Mouse (Mus musculus): ENCODE results near the gene Ankrd9. TPM values are rescaled to one million over a fixed set of nuclear protein-coding genes. Genes with fewer than 3 reads are reported as not detected.

Gene Ankrd9
- total RNA-seq, 2 experiments from 2014 or later = 8.4 to 18.3 TPM

Other genes with a start within 250 kb of the Ankrd9 start
- 32.3 and 35.3 TPM in 2 replicates for gene Wdr20, start 241.1 kb downstream of the Ankrd9 start, total RNA-seq (2015; ENCODE audit: low replicate concordance)
- gene Wdr20, start 241.1 kb downstream of the Ankrd9 start, total RNA-seq (2017; ENCODE audit: low replicate concordance) = 43.7 and 56.5 TPM in 2 replicates
- gene Mok, start 138.1 kb downstream of the Ankrd9 start, total RNA-seq (2015; ENCODE audit: low replicate concordance) = not detected in 2 replicates
- gene Mok, start 138.1 kb downstream of the Ankrd9 start, total RNA-seq (2017; ENCODE audit: low replicate concordance) = 0.26 TPM in 1 of 2 replicates, not detected in the other
- gene Zfp839, start 128.8 kb downstream of the Ankrd9 start, total RNA-seq (2015; ENCODE audit: low replicate concordance) = 1.1 TPM in 1 of 2 replicates, not detected in the other
- gene Zfp839, start 128.8 kb downstream of the Ankrd9 start, total RNA-seq (2017; ENCODE audit: low replicate concordance) = 0.77 TPM in 1 of 2 replicates, not detected in the other
- gene Cinp, start 89.9 kb downstream of the Ankrd9 start, total RNA-seq (2015; ENCODE audit: low replicate concordance) = 15.9 and 29.8 TPM in 2 replicates
- gene Cinp, start 89.9 kb downstream of the Ankrd9 start, total RNA-seq (2017; ENCODE audit: low replicate concordance) = 21.9 and 22.5 TPM in 2 replicates
- 1.3 and 1.8 TPM in 2 replicates for gene Tecpr2, start 89.8 kb downstream of the Ankrd9 start, total RNA-seq (2015; ENCODE audit: low replicate concordance)
- gene Tecpr2, start 89.8 kb downstream of the Ankrd9 start, total RNA-seq (2017; ENCODE audit: low replicate concordance) = 3.1 and 11.8 TPM in 2 replicates
- gene Rcor1, start 60.3 kb upstream of the Ankrd9 start, total RNA-seq (2015; ENCODE audit: low replicate concordance) = 27.8 and 31.0 TPM in 2 replicates
- 21.2 and 40.1 TPM in 2 replicates for gene Rcor1, start 60.3 kb upstream of the Ankrd9 start, total RNA-seq (2017; ENCODE audit: low replicate concordance)
- gene Traf3, start 187.3 kb upstream of the Ankrd9 start, total RNA-seq (2015; ENCODE audit: low replicate concordance) = 1.8 and 2.5 TPM in 2 replicates
- 1.9 and 2.3 TPM in 2 replicates for gene Traf3, start 187.3 kb upstream of the Ankrd9 start, total RNA-seq (2017; ENCODE audit: low replicate concordance)
- gene 4930595D18Rik, start 205.5 kb upstream of the Ankrd9 start, total RNA-seq (2015; ENCODE audit: low replicate concordance) = not detected in 2 replicates
- not detected in 2 replicates for gene 4930595D18Rik, start 205.5 kb upstream of the Ankrd9 start, total RNA-seq (2017; ENCODE audit: low replicate concordance)